Mouse (Mus musculus) intestine, embryonic 15.5 days (tissue): ENCODE measurements around the gene Numb. TPM values are rescaled to one million over a fixed set of nuclear protein-coding genes. Genes with fewer than 3 reads are reported as not detected.

Experiments
- ATAC-seq: fragments of 200-750 bp; cut with Nextera tagmentation; 2 replicates; pipeline ENCODE4 v1.8.0; 2017; ENCODE audit warnings: moderate TSS enrichment, moderate library complexity
- H3K27ac ChIP-seq: fragments of 300-500 bp; sonication (generic); 2 replicates; pipeline ENCODE4 v1.5.1; 2015; ENCODE audit warnings: mild to moderate bottlenecking, inconsistent platforms
- H3K27me3 ChIP-seq: fragments of 300-500 bp; sonication (generic); replicated peaks from 2 replicates; pipeline ENCODE4 v1.6.1; 2015; ENCODE audit warnings: inconsistent platforms
- H3K36me3 ChIP-seq: fragments of 300-500 bp; sonication (generic); 2 replicates; pipeline ENCODE4 v1.6.1; 2015; ENCODE audit warnings: inconsistent platforms
- H3K4me1 ChIP-seq: fragments of 300-500 bp; sonication (generic); replicated peaks from 2 replicates; pipeline ENCODE4 v1.6.1; 2015; ENCODE audit warnings: inconsistent platforms
- H3K4me2 ChIP-seq: fragments of 300-500 bp; sonication (generic); replicated peaks from 2 replicates; pipeline ENCODE4 v1.6.1; 2015; ENCODE audit warnings: mild to moderate bottlenecking, inconsistent platforms
- H3K4me3 ChIP-seq: fragments of 300-500 bp; sonication (generic); replicated peaks from 2 replicates; pipeline ENCODE4 v1.5.1; 2015; ENCODE audit warnings: inconsistent platforms
- H3K9ac ChIP-seq: fragments of 300-500 bp; sonication (generic); 2 replicates; pipeline ENCODE4 v1.6.1; 2015; ENCODE audit warnings: inconsistent platforms
- H3K9me3 ChIP-seq: fragments of 300-500 bp; sonication (generic); 2 replicates; pipeline ENCODE4 v1.6.1; 2016; ENCODE audit warnings: inconsistent platforms
- WGBS: fragments of 180-500 bp; shearing (Covaris S2); methylation state at CpG from one replicate; pipeline ENCODE4 v1.1.7; 2015; 5-methylcytosine and 5-hydroxymethylcytosine counted together
- polyA plus RNA-seq: library from polyadenylated mRNA; unstranded; fragments of >200 nt; fragmentation: Nextera tagmentation; extraction: Ambion mirVana; gene quantifications from 2 replicates; pipeline ENCODE4 v1.2.1, GENCODE M21; 2015

The Numb gene
- 34.4 and 35.9 TPM in 2 replicates for polyA plus RNA-seq

- peak; percentile 99 for ATAC-seq
- no peaks in the 10 kb centered on the region for H3K36me3 ChIP-seq
- H3K27me3 ChIP-seq, result no peaks in the 10 kb centered on the region
- H3K4me3 ChIP-seq, result peak within 1 kb of the TSS; percentile 94
- WGBS, result under 1% methylated on average over 62 of the region's 63 CpGs
- peak within 1 kb of the TSS; percentile 92 for H3K27ac ChIP-seq
- peaks cover 9% of the 10 kb centered on the region for H3K4me1 ChIP-seq
- peak within 1 kb of the TSS; percentile 93 for H3K9ac ChIP-seq
- H3K9me3 ChIP-seq, result no peaks in the 10 kb centered on the region
- peak within 1 kb of the TSS; percentile 84 for H3K4me2 ChIP-seq
Observed at GRCm38 (mm10) chr12:83921535-83922381, at the start of gene Numb. Gene Numb (minus strand): TSS chr12:83921934.

GRCm38 (mm10) chr12:83965235-83965634 lies 43.5 kb upstream of the Numb start:
- no peak overlapping the region for H3K27ac ChIP-seq
- WGBS, result 82% methylated on average over 7 of the region's 7 CpGs
- no peak overlapping the region for H3K4me2 ChIP-seq
- no peak overlapping the region for H3K9ac ChIP-seq
- no peaks in the 10 kb centered on the region for H3K27me3 ChIP-seq
- no peaks in the 10 kb centered on the region for H3K4me1 ChIP-seq
- H3K4me3 ChIP-seq, result no peak overlapping the region
- no peak for ATAC-seq
- no peaks in the 10 kb centered on the region for H3K9me3 ChIP-seq
- no peaks in the 10 kb centered on the region for H3K36me3 ChIP-seq

- Histone ChIP-seq H3K4me1 (no peaks in the 10 kb centered on the region), H3K27me3 (no peaks in the 10 kb centered on the region), H3K27ac (no peak overlapping the region), H3K9me3 (no peaks in the 10 kb centered on the region), H3K4me3 (no peak overlapping the region), H3K36me3 (no peaks in the 10 kb centered on the region), H3K4me2 (no peak overlapping the region), H3K9ac (no peak overlapping the region)
- WGBS, result 90% methylated on average over 9 of the region's 9 CpGs
- ATAC-seq, result no peak
Observed at GRCm38 (mm10) chr12:83958278-83958677, 36.5 kb upstream of the Numb start.

- H3K27me3 ChIP-seq, result no peaks in the 10 kb centered on the region
- no peaks in the 10 kb centered on the region for H3K36me3 ChIP-seq
- peak overlapping the region; percentile 86; the same call in 1 of the 2 replicates for H3K27ac ChIP-seq
- H3K9me3 ChIP-seq, result no peaks in the 10 kb centered on the region
- H3K4me2 ChIP-seq, result peak overlapping the region; percentile 94
- peak overlapping the region; percentile 93 for H3K4me3 ChIP-seq
- WGBS, result 55% methylated on average over 32 of the region's 32 CpGs
- H3K9ac ChIP-seq, result peak overlapping the region; percentile 90
- peak; percentile 25 for ATAC-seq
- H3K4me1 ChIP-seq, result peaks cover 20% of the 10 kb centered on the region
Observed at GRCm38 (mm10) chr12:83951711-83952575, 30.2 kb upstream of the Numb start.

GRCm38 (mm10) chr12:83950840-83951701 lies 29.3 kb upstream of the Numb start:
- Histone ChIP-seq H3K9me3 (no peaks in the 10 kb centered on the region), H3K9ac (peak overlapping the region; percentile 90), H3K27ac (peak overlapping the region; percentile 86), H3K27me3 (no peaks in the 10 kb centered on the region), H3K4me3 (peak overlapping the region; percentile 93), H3K4me1 (peaks cover 20% of the 10 kb centered on the region), H3K36me3 (no peaks in the 10 kb centered on the region), H3K4me2 (peak overlapping the region; percentile 94)
- peak; percentile 68 for ATAC-seq
- under 1% methylated on average over 116 of the region's 116 CpGs for WGBS

GRCm38 (mm10) chr12:83950493-83950839 lies 28.7 kb upstream of the Numb start, which contains the start of gene Riox1:
Gene Riox1 (plus strand): TSS chr12:83950608.
- Histone ChIP-seq H3K9ac (peak within 1 kb of the TSS; percentile 90), H3K27me3 (no peaks in the 10 kb centered on the region), H3K9me3 (no peaks in the 10 kb centered on the region), H3K4me1 (peaks cover 20% of the 10 kb centered on the region), H3K4me2 (peak within 1 kb of the TSS; percentile 94), H3K36me3 (no peaks in the 10 kb centered on the region), H3K4me3 (peak within 1 kb of the TSS; percentile 93), H3K27ac (peak within 1 kb of the TSS; percentile 86)
- WGBS, result under 1% methylated on average over 37 of the region's 37 CpGs
- peak; percentile 95 for ATAC-seq

GRCm38 (mm10) chr12:83949776-83950492 lies 28.2 kb upstream of the Numb start:
- Histone ChIP-seq H3K36me3 (no peaks in the 10 kb centered on the region), H3K9ac (peak overlapping the region; percentile 90), H3K9me3 (no peaks in the 10 kb centered on the region), H3K4me3 (peak overlapping the region; percentile 93), H3K27me3 (no peaks in the 10 kb centered on the region), H3K27ac (no peak overlapping the region), H3K4me1 (peaks cover 20% of the 10 kb centered on the region), H3K4me2 (peak overlapping the region; percentile 94)
- ATAC-seq, result 0 out of 2 replicates have a peak, but pooled peaks have one; percentile 10
- WGBS, result 25% methylated on average over 11 of the region's 11 CpGs

GRCm38 (mm10) chr12:83949043-83949442 lies 27.3 kb upstream of the Numb start:
- 67% methylated on average over 4 of the region's 4 CpGs for WGBS
- H3K9me3 ChIP-seq, result no peaks in the 10 kb centered on the region
- H3K4me2 ChIP-seq, result no peak overlapping the region
- peaks cover 20% of the 10 kb centered on the region for H3K4me1 ChIP-seq
- no peak overlapping the region for H3K9ac ChIP-seq
- no peak for ATAC-seq
- H3K4me3 ChIP-seq, result no peak overlapping the region
- no peaks in the 10 kb centered on the region for H3K27me3 ChIP-seq
- H3K36me3 ChIP-seq, result no peaks in the 10 kb centered on the region
- H3K27ac ChIP-seq, result no peak overlapping the region

GRCm38 (mm10) chr12:83947260-83947811 lies 25.6 kb upstream of the Numb start:
- ATAC-seq, result no peak
- Histone ChIP-seq H3K9me3 (no peaks in the 10 kb centered on the region), H3K9ac (no peak overlapping the region), H3K27me3 (no peaks in the 10 kb centered on the region), H3K27ac (no peak overlapping the region), H3K36me3 (no peaks in the 10 kb centered on the region), H3K4me1 (peaks cover 16% of the 10 kb centered on the region), H3K4me2 (no peak overlapping the region), H3K4me3 (no peak overlapping the region)
- 78% methylated on average over 8 of the region's 8 CpGs for WGBS

GRCm38 (mm10) chr12:83941938-83942337 lies 20.2 kb upstream of the Numb start:
- Histone ChIP-seq H3K9ac (no peak overlapping the region), H3K27ac (no peak overlapping the region), H3K27me3 (no peaks in the 10 kb centered on the region), H3K9me3 (no peaks in the 10 kb centered on the region), H3K4me1 (no peaks in the 10 kb centered on the region), H3K4me2 (no peak overlapping the region), H3K4me3 (no peak overlapping the region), H3K36me3 (no peaks in the 10 kb centered on the region)
- ATAC-seq, result no peak
- WGBS, result 63% methylated on average over 3 of the region's 3 CpGs

- Histone ChIP-seq H3K4me1 (no peaks in the 10 kb centered on the region), H3K4me2 (no peak overlapping the region), H3K9ac (no peak overlapping the region), H3K27ac (no peak overlapping the region), H3K4me3 (no peak overlapping the region), H3K9me3 (no peaks in the 10 kb centered on the region), H3K27me3 (no peaks in the 10 kb centered on the region), H3K36me3 (no peaks in the 10 kb centered on the region)
- no peak for ATAC-seq
- WGBS, result 74% methylated on average over 4 of the region's 4 CpGs
Observed at GRCm38 (mm10) chr12:83940031-83940430, 18.3 kb upstream of the Numb start.
